Mouse (Mus musculus): ENCODE results near the gene Nrxn1.

Nrxn1 gene

GRCm38 (mm10) chr17:90807199-90807598, 285.7 kb downstream of the Nrxn1 start:
- TF ChIP-seq GATA4 (IDR thresholded peaks at IDR 0.05; ENCODE audit: insufficient replicate concordance, low read length): no peak

GRCm38 (mm10) chr17:90798689-90799088, 294.2 kb downstream of the Nrxn1 start:
- TF ChIP-seq GATA4 (IDR thresholded peaks at IDR 0.05; ENCODE audit: insufficient replicate concordance, low read length): no peak

GRCm38 (mm10) chr17:90797659-90798288, 295.1 kb downstream of the Nrxn1 start:
- no peak for TF ChIP-seq GATA4 (IDR thresholded peaks at IDR 0.05; ENCODE audit: insufficient replicate concordance, low read length)

GRCm38 (mm10) chr17:90796974-90797373, 295.9 kb downstream of the Nrxn1 start:
- no peak for TF ChIP-seq GATA4 (IDR thresholded peaks at IDR 0.05; ENCODE audit: insufficient replicate concordance, low read length)

GRCm38 (mm10) chr17:90788491-90789127, 304.3 kb downstream of the Nrxn1 start:
- TF ChIP-seq GATA4 (IDR thresholded peaks at IDR 0.05; ENCODE audit: insufficient replicate concordance, low read length): no peak

- no peak for TF ChIP-seq GATA4 (IDR thresholded peaks at IDR 0.05; ENCODE audit: insufficient replicate concordance, low read length)
Measured at GRCm38 (mm10) chr17:90788040-90788439, 304.8 kb downstream of the Nrxn1 start.

- no peak for TF ChIP-seq GATA4 (IDR thresholded peaks at IDR 0.05; ENCODE audit: insufficient replicate concordance, low read length)
Measured at GRCm38 (mm10) chr17:90787121-90787788, 305.6 kb downstream of the Nrxn1 start.

- TF ChIP-seq GATA4 (IDR thresholded peaks at IDR 0.05; ENCODE audit: insufficient replicate concordance, low read length): no peak
Measured at GRCm38 (mm10) chr17:90780481-90780880, 312.4 kb downstream of the Nrxn1 start.

- TF ChIP-seq GATA4 (IDR thresholded peaks at IDR 0.05; ENCODE audit: insufficient replicate concordance, low read length): no peak
Measured at GRCm38 (mm10) chr17:90775397-90775796, 317.5 kb downstream of the Nrxn1 start.

- no peak for TF ChIP-seq GATA4 (IDR thresholded peaks at IDR 0.05; ENCODE audit: insufficient replicate concordance, low read length)
Measured at GRCm38 (mm10) chr17:90773233-90773632, 319.6 kb downstream of the Nrxn1 start.

GRCm38 (mm10) chr17:90768216-90768615, 324.7 kb downstream of the Nrxn1 start:
- no peak for TF ChIP-seq GATA4 (IDR thresholded peaks at IDR 0.05; ENCODE audit: insufficient replicate concordance, low read length)

- no peak for TF ChIP-seq GATA4 (IDR thresholded peaks at IDR 0.05; ENCODE audit: insufficient replicate concordance, low read length)
Measured at GRCm38 (mm10) chr17:90727124-90727523, 365.7 kb downstream of the Nrxn1 start.

GRCm38 (mm10) chr17:90704773-90705172, 388.1 kb downstream of the Nrxn1 start:
- TF ChIP-seq GATA4 (IDR thresholded peaks at IDR 0.05; ENCODE audit: insufficient replicate concordance, low read length): no peak

- TF ChIP-seq GATA4 (IDR thresholded peaks at IDR 0.05; ENCODE audit: insufficient replicate concordance, low read length): no peak
Measured at GRCm38 (mm10) chr17:90702626-90703025, 390.2 kb downstream of the Nrxn1 start.

- no peak for TF ChIP-seq GATA4 (IDR thresholded peaks at IDR 0.05; ENCODE audit: insufficient replicate concordance, low read length)
Measured at GRCm38 (mm10) chr17:90696071-90696800, 396.6 kb downstream of the Nrxn1 start.
